Mouse (Mus musculus) olfactory bulb, adult 2 months (tissue): ENCODE measurements around the gene Sorcs3.

ENCODE experiments used
- CTCF ChIP-seq: fragments of 200-500 bp; IDR thresholded peaks from 2 replicates; pipeline ENCODE4 v1.5.1; 2012; ENCODE audit warnings: low read depth, mild to moderate bottlenecking, low read length, moderate library complexity; ENCODE audit not compliant: insufficient read depth
- POLR2A ChIP-seq: fragments of 200-500 bp; IDR thresholded peaks from 2 replicates; pipeline ENCODE4 v1.6.1; 2012; ENCODE audit warnings: mild to moderate bottlenecking, low read depth, low read length, moderate library complexity; ENCODE audit not compliant: insufficient read depth

GRCm38 (mm10) chr19:48467471-48467870 lies 261.6 kb downstream of the Sorcs3 start:
- no peak for TF ChIP-seq CTCF
- no peak for TF ChIP-seq POLR2A
